Mouse (Mus musculus): Measurements from ENCODE around the gene Mal. TPM values are rescaled to one million over a fixed set of nuclear protein-coding genes. Genes with fewer than 3 reads are reported as not detected.

Mal gene
- total RNA-seq, 1 experiment, result 0.67 TPM

DNA sequence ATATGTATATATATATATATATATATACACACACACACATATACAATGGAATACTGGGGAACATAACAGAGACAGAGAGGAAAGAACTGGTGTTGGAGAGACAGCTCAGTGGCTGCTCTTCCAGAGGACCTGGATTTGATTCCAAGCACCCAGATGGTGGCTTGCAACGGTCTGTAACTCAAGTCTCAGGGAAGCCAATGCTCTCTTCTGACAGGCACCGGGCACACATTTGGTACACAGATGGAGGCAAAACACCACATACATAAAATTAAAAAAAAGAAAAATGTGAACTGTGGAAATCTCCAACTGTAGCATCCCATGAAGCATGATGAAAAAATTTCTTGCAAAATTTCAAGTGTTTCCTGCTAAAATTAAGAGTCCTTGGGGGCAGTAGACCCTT, 31.7 kb downstream of the Mal start:
- TF ChIP-seq MAFK (IDR thresholded peaks at IDR 0.05; ENCODE audit: insufficient read depth, low read depth, low read length), result no peak
- no peak for TF ChIP-seq ZNF384 (IDR thresholded peaks at IDR 0.05; ENCODE audit: low read depth, low read length)
- no peak for TF ChIP-seq ZC3H11A (IDR thresholded peaks at IDR 0.05; ENCODE audit: borderline replicate concordance, low read depth, low read length)
- TF ChIP-seq HCFC1 (IDR thresholded peaks at IDR 0.05; ENCODE audit: borderline replicate concordance, insufficient read depth, low read length), result no peak
- no peak for TF ChIP-seq CHD2 (IDR thresholded peaks at IDR 0.05; ENCODE audit: low read depth, low read length)
- no peak for DNase-seq (ENCODE audit: low read depth, low spot score)
- in situ Hi-C loops (cut with MboI; ENCODE audit: low sequenced_read_pairs in 2 of 2, unreplicated experiment in 2 of 2), result no loop called here
- H3K4me3 ChIP-seq (ENCODE audit: insufficient read depth in 1 of 2, low read depth in 1 of 2, low read length in 2 of 2, poor library complexity in 1 of 2, severe bottlenecking in 1 of 2), result no peak overlapping the region
- no peak overlapping the region for H3K27ac ChIP-seq (ENCODE audit: insufficient read depth, low read depth, low read length, poor library complexity, severe bottlenecking)
- H3K4me1 ChIP-seq (ENCODE audit: control insufficient read depth in 2 of 2, insufficient read depth in 2 of 2, low read length in 2 of 2, poor library complexity in 1 of 2), result no peaks in the 10 kb centered on the region
- no peaks in the 10 kb centered on the region for H3K9me3 ChIP-seq (ENCODE audit: control insufficient read depth, insufficient read depth, low read depth, low read length)
- H3K9ac ChIP-seq (ENCODE audit: insufficient read depth, low read depth, low read length, poor library complexity, severe bottlenecking), result no peak overlapping the region
- no peaks in the 10 kb centered on the region for H3K36me3 ChIP-seq (ENCODE audit: control insufficient read depth, insufficient read depth, low read length, poor library complexity, severe bottlenecking)

DNA sequence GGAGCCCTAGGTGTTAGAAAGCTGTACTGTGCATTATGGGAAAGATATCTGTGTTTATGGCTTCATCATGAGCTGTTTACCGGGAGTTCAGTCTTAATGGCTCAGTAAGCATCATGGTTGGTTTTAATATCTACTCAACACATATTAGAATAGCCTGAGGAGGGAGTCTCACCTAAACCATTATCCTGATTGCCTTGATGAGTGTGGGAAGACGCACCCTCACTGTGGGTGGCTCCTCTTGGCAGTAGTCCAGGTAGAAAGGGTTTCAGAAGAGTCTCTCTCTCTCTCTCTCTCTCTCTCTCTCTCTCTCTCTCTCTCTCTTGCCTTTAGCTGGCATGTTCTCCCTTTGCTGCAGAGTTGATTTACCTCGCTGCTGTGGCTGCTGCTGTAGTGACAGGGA, 34.4 kb downstream of the Mal start:
- no peaks in the 10 kb centered on the region for H3K9me3 ChIP-seq (ENCODE audit: control insufficient read depth, insufficient read depth, low read depth, low read length)
- H3K4me3 ChIP-seq (ENCODE audit: insufficient read depth in 1 of 2, low read depth in 1 of 2, low read length in 2 of 2, poor library complexity in 1 of 2, severe bottlenecking in 1 of 2), result no peak overlapping the region
- H3K27ac ChIP-seq (ENCODE audit: insufficient read depth, low read depth, low read length, poor library complexity, severe bottlenecking), result no peak overlapping the region
- no peaks in the 10 kb centered on the region for H3K36me3 ChIP-seq (ENCODE audit: control insufficient read depth, insufficient read depth, low read length, poor library complexity, severe bottlenecking)
- TF ChIP-seq HCFC1 (IDR thresholded peaks at IDR 0.05; ENCODE audit: borderline replicate concordance, insufficient read depth, low read length) (no peak), MAFK (IDR thresholded peaks at IDR 0.05; ENCODE audit: insufficient read depth, low read depth, low read length) (no peak), ZNF384 (IDR thresholded peaks at IDR 0.05; ENCODE audit: low read depth, low read length) (no peak), ZC3H11A (IDR thresholded peaks at IDR 0.05; ENCODE audit: borderline replicate concordance, low read depth, low read length) (no peak), CHD2 (IDR thresholded peaks at IDR 0.05; ENCODE audit: low read depth, low read length) (no peak)
- no peak overlapping the region for H3K9ac ChIP-seq (ENCODE audit: insufficient read depth, low read depth, low read length, poor library complexity, severe bottlenecking)
- no peaks in the 10 kb centered on the region for H3K4me1 ChIP-seq (ENCODE audit: control insufficient read depth in 2 of 2, insufficient read depth in 2 of 2, low read length in 2 of 2, poor library complexity in 1 of 2)
- no peak for DNase-seq (ENCODE audit: low read depth, low spot score)
- in situ Hi-C loops (cut with MboI; ENCODE audit: low sequenced_read_pairs in 2 of 2, unreplicated experiment in 2 of 2), result no loop called here

DNA sequence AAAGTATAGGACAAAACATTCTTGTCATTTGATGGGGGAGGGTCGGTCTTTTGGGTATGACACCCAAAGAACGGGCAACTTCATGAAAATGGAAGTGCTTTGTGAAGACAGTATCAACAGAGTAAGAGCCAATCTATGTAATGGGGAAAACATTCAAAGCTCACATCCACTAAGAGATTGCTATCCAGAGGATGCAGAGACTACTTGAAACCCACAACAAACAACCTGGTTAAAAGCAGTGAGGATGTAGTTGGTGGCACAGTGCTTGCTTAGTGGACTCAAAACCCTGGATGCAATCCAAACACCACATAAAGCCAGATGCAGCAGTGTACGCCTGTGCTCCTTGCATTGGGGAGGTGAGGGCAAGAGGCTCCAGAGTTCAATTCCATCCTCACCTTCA, 37.2 kb downstream of the Mal start:
- Histone ChIP-seq H3K27ac (ENCODE audit: insufficient read depth, low read depth, low read length, poor library complexity, severe bottlenecking) (no peak overlapping the region), H3K4me3 (ENCODE audit: insufficient read depth in 1 of 2, low read depth in 1 of 2, low read length in 2 of 2, poor library complexity in 1 of 2, severe bottlenecking in 1 of 2) (no peak overlapping the region), H3K9ac (ENCODE audit: insufficient read depth, low read depth, low read length, poor library complexity, severe bottlenecking) (no peak overlapping the region), H3K36me3 (ENCODE audit: control insufficient read depth, insufficient read depth, low read length, poor library complexity, severe bottlenecking) (no peaks in the 10 kb centered on the region), H3K4me1 (ENCODE audit: control insufficient read depth in 2 of 2, insufficient read depth in 2 of 2, low read length in 2 of 2, poor library complexity in 1 of 2) (no peaks in the 10 kb centered on the region), H3K9me3 (ENCODE audit: control insufficient read depth, insufficient read depth, low read depth, low read length) (no peaks in the 10 kb centered on the region)
- in situ Hi-C loops (cut with MboI; ENCODE audit: low sequenced_read_pairs in 2 of 2, unreplicated experiment in 2 of 2), result no loop called here
- TF ChIP-seq CHD2 (IDR thresholded peaks at IDR 0.05; ENCODE audit: low read depth, low read length) (no peak), MAFK (IDR thresholded peaks at IDR 0.05; ENCODE audit: insufficient read depth, low read depth, low read length) (no peak), ZC3H11A (IDR thresholded peaks at IDR 0.05; ENCODE audit: borderline replicate concordance, low read depth, low read length) (no peak), HCFC1 (IDR thresholded peaks at IDR 0.05; ENCODE audit: borderline replicate concordance, insufficient read depth, low read length) (no peak), ZNF384 (IDR thresholded peaks at IDR 0.05; ENCODE audit: low read depth, low read length) (no peak)
- DNase-seq (ENCODE audit: low read depth, low spot score), result no peak

DNA sequence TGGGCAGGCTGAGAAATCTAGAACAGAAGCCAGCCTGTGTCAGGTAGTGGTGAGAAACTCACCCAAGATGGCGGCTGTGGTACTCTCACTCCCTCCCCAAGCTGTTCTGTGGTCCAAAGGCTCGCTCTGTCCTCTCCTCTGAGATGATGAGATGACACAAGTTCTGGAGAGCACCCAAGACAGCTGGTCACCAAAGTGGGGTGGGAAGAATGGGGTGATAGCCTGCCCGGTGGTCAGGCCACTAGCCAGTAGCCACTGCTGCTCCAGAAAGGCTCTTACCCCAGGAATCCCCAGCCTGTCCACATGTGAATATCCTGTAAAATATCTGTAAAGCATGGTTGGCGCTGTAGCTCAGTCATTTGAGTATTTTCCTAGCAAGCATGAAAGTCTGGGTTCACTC, 44.2 kb downstream of the Mal start:
- DNase-seq (ENCODE audit: low read depth, low spot score), result no peak
- in situ Hi-C loops (cut with MboI; ENCODE audit: low sequenced_read_pairs in 2 of 2, unreplicated experiment in 2 of 2), result no loop called here

DNA sequence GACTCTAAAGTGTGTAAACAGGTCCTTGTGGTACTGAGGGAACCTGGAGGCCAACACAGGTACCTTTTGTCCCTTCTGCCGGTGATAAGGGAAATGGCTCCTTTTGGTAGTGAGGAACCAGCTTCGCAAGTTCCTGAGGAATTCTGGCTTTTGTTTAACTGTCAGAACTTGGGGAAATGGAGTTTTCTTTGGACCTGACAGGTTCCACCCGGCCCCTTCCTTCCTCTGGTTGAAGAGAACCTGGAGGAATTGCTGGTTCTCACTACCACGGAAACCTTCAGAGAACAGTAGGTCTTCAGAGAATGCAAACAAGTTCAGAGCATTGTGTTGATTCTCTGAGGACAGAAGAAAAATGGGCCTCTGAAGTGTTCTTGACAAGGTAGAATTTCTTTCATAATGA, 45.1 kb downstream of the Mal start:
- Histone ChIP-seq H3K4me1 (ENCODE audit: control insufficient read depth in 2 of 2, insufficient read depth in 2 of 2, low read length in 2 of 2, poor library complexity in 1 of 2) (peaks cover 4 to 9% of the 10 kb centered on the region in 2 experiments; a peak in 3 of 4 replicates), H3K27ac (ENCODE audit: insufficient read depth, low read depth, low read length, poor library complexity, severe bottlenecking) (no peak overlapping the region), H3K4me3 (ENCODE audit: insufficient read depth in 1 of 2, low read depth in 1 of 2, low read length in 2 of 2, poor library complexity in 1 of 2, severe bottlenecking in 1 of 2) (no peak overlapping the region), H3K9me3 (ENCODE audit: control insufficient read depth, insufficient read depth, low read depth, low read length) (no peaks in the 10 kb centered on the region), H3K36me3 (ENCODE audit: control insufficient read depth, insufficient read depth, low read length, poor library complexity, severe bottlenecking) (0 out of 2 replicates have a peak, but pooled peaks cover 2% of the 10 kb centered on the region), H3K9ac (ENCODE audit: insufficient read depth, low read depth, low read length, poor library complexity, severe bottlenecking) (no peak overlapping the region)
- no peak for TF ChIP-seq MAFK (IDR thresholded peaks at IDR 0.05; ENCODE audit: insufficient read depth, low read depth, low read length)
- no peak for TF ChIP-seq ZNF384 (IDR thresholded peaks at IDR 0.05; ENCODE audit: low read depth, low read length)
- no peak for TF ChIP-seq HCFC1 (IDR thresholded peaks at IDR 0.05; ENCODE audit: borderline replicate concordance, insufficient read depth, low read length)
- no peak for TF ChIP-seq ZC3H11A (IDR thresholded peaks at IDR 0.05; ENCODE audit: borderline replicate concordance, low read depth, low read length)
- TF ChIP-seq CHD2 (IDR thresholded peaks at IDR 0.05; ENCODE audit: low read depth, low read length), result no peak
- in situ Hi-C loops (cut with MboI; ENCODE audit: low sequenced_read_pairs in 2 of 2, unreplicated experiment in 2 of 2), result no loop called here
- no peak for DNase-seq (ENCODE audit: low read depth, low spot score)

More for the DNA sequence above, 44.2 kb downstream of the Mal start:
- Histone ChIP-seq H3K36me3 (ENCODE audit: control insufficient read depth, insufficient read depth, low read length, poor library complexity, severe bottlenecking) (no peaks in the 10 kb centered on the region), H3K9me3 (ENCODE audit: control insufficient read depth, insufficient read depth, low read depth, low read length) (no peaks in the 10 kb centered on the region), H3K27ac (ENCODE audit: insufficient read depth, low read depth, low read length, poor library complexity, severe bottlenecking) (no peak overlapping the region), H3K4me3 (ENCODE audit: insufficient read depth in 1 of 2, low read depth in 1 of 2, low read length in 2 of 2, poor library complexity in 1 of 2, severe bottlenecking in 1 of 2) (no peak overlapping the region), H3K4me1 (ENCODE audit: control insufficient read depth in 2 of 2, insufficient read depth in 2 of 2, low read length in 2 of 2, poor library complexity in 1 of 2) (peaks cover 2 to 9% of the 10 kb centered on the region in 2 experiments; a peak in 2 of 4 replicates), H3K9ac (ENCODE audit: insufficient read depth, low read depth, low read length, poor library complexity, severe bottlenecking) (no peak overlapping the region)
- TF ChIP-seq ZNF384 (IDR thresholded peaks at IDR 0.05; ENCODE audit: low read depth, low read length), result no peak
- no peak for TF ChIP-seq CHD2 (IDR thresholded peaks at IDR 0.05; ENCODE audit: low read depth, low read length)
- TF ChIP-seq HCFC1 (IDR thresholded peaks at IDR 0.05; ENCODE audit: borderline replicate concordance, insufficient read depth, low read length), result no peak
- TF ChIP-seq MAFK (IDR thresholded peaks at IDR 0.05; ENCODE audit: insufficient read depth, low read depth, low read length), result no peak
- no peak for TF ChIP-seq ZC3H11A (IDR thresholded peaks at IDR 0.05; ENCODE audit: borderline replicate concordance, low read depth, low read length)

All from ES-E14 (cell line).